Mouse (Mus musculus) limb, embryonic 10.5 days (tissue): ENCODE results near the gene Fam57b. TPM values are rescaled to one million over a fixed set of nuclear protein-coding genes. Genes with fewer than 3 reads are reported as not detected.

Source experiments
- DNase-seq: peaks from one replicate; pipeline ENCODE4 v3.0.0-alpha.2; 2017; ENCODE audit warnings: low spot score
- H3K27ac ChIP-seq: fragments of 300-500 bp; sonication (generic); 2 replicates; pipeline ENCODE4 v1.5.1; 2016; ENCODE audit warnings: mild to moderate bottlenecking
- H3K27me3 ChIP-seq: fragments of 300-500 bp; sonication (generic); 2 replicates; pipeline ENCODE4 v1.6.1; 2016; ENCODE audit warnings: low read depth, mild to moderate bottlenecking; ENCODE audit not compliant: poor library complexity, severe bottlenecking
- H3K36me3 ChIP-seq: fragments of 300-500 bp; sonication (generic); 2 replicates; pipeline ENCODE4 v1.6.1; 2016; ENCODE audit warnings: mild to moderate bottlenecking, moderate library complexity
- H3K4me1 ChIP-seq: fragments of 300-500 bp; sonication (generic); 2 replicates; pipeline ENCODE4 v1.6.1; 2016
- H3K4me3 ChIP-seq: fragments of 300-500 bp; sonication (generic); 2 replicates; pipeline ENCODE4 v1.5.1; 2016; ENCODE audit warnings: mild to moderate bottlenecking, moderate library complexity
- H3K9me3 ChIP-seq: fragments of 300-500 bp; sonication (generic); replicated peaks from 2 replicates; pipeline ENCODE4 v1.6.1; 2016; ENCODE audit warnings: mild to moderate bottlenecking
- WGBS: fragments of 180-500 bp; shearing (Covaris S2); methylation state at CpG from one replicate; pipeline ENCODE4 v1.1.7; 2016; 5-methylcytosine and 5-hydroxymethylcytosine counted together
- polyA plus RNA-seq: library from polyadenylated mRNA; unstranded; fragments of >200 nt; fragmentation: Nextera tagmentation; extraction: Ambion mirVana; gene quantifications from 2 replicates; pipeline ENCODE4 v1.2.1, GENCODE M21; 2016

The Fam57b gene
- polyA plus RNA-seq, 1 experiment from 2014 or later = 0.21 TPM

GRCm38 (mm10) chr7:126807405-126807804 is 9.9 kb downstream of the Fam57b start:
- Histone ChIP-seq H3K4me1 (peaks cover 29% of the 10 kb centered on the region), H3K36me3 (peaks cover 49% of the 10 kb centered on the region), H3K27me3 (no peaks in the 10 kb centered on the region), H3K27ac (0 out of 2 replicates have a peak overlapping the region, but pooled peaks have one; percentile 92), H3K4me3 (peak overlapping the region; percentile 71), H3K9me3 (no peaks in the 10 kb centered on the region)
- 83% methylated on average over 4 of the region's 4 CpGs for WGBS
- DNase-seq = no peak

GRCm38 (mm10) chr7:126808703-126809455 is 11.4 kb downstream of the Fam57b start:
- H3K27ac ChIP-seq = peak overlapping the region; percentile 92
- peak overlapping the region; percentile 71 for H3K4me3 ChIP-seq
- 0% methylated on average over 43 of the region's 43 CpGs for WGBS
- peaks cover 29% of the 10 kb centered on the region for H3K4me1 ChIP-seq
- H3K36me3 ChIP-seq = peaks cover 35% of the 10 kb centered on the region
- H3K9me3 ChIP-seq = no peaks in the 10 kb centered on the region
- peak; percentile 90 for DNase-seq
- H3K27me3 ChIP-seq = no peaks in the 10 kb centered on the region

- Histone ChIP-seq H3K27me3 (no peaks in the 10 kb centered on the region), H3K36me3 (peaks cover 25% of the 10 kb centered on the region), H3K9me3 (no peaks in the 10 kb centered on the region), H3K4me1 (peaks cover 29% of the 10 kb centered on the region), H3K27ac (peak overlapping the region; percentile 92), H3K4me3 (peak overlapping the region; percentile 71; the same call in 1 of the 2 replicates)
- DNase-seq = no peak
- 68% methylated on average over 5 of the region's 5 CpGs for WGBS
Observed at GRCm38 (mm10) chr7:126809723-126810369, 12.4 kb downstream of the Fam57b start.

- DNase-seq = no peak
- WGBS = 77% methylated on average over 8 of the region's 8 CpGs
- H3K27ac ChIP-seq = no peak overlapping the region
- H3K36me3 ChIP-seq = no peaks in the 10 kb centered on the region
- H3K27me3 ChIP-seq = no peaks in the 10 kb centered on the region
- no peaks in the 10 kb centered on the region for H3K9me3 ChIP-seq
- H3K4me3 ChIP-seq = no peak overlapping the region
- no peaks in the 10 kb centered on the region for H3K4me1 ChIP-seq
Observed at GRCm38 (mm10) chr7:126815726-126816222, 18.3 kb downstream of the Fam57b start.

- Histone ChIP-seq H3K27ac (no peak overlapping the region), H3K4me3 (no peak overlapping the region), H3K36me3 (no peaks in the 10 kb centered on the region), H3K4me1 (no peaks in the 10 kb centered on the region), H3K27me3 (no peaks in the 10 kb centered on the region), H3K9me3 (no peaks in the 10 kb centered on the region)
- no peak for DNase-seq
- WGBS = 90% methylated on average over 8 of the region's 8 CpGs
Observed at GRCm38 (mm10) chr7:126816494-126816893, 19.0 kb downstream of the Fam57b start.

- H3K36me3 ChIP-seq = no peaks in the 10 kb centered on the region
- H3K27ac ChIP-seq = no peak overlapping the region
- WGBS = 93% methylated on average over 7 of the region's 7 CpGs
- DNase-seq = no peak
- H3K27me3 ChIP-seq = peaks cover 8% of the 10 kb centered on the region
- H3K4me3 ChIP-seq = no peak overlapping the region
- H3K9me3 ChIP-seq = no peaks in the 10 kb centered on the region
- H3K4me1 ChIP-seq = peaks cover under 1% of the 10 kb centered on the region
Observed at GRCm38 (mm10) chr7:126817595-126817994, 20.1 kb downstream of the Fam57b start.

GRCm38 (mm10) chr7:126818818-126819217 is 21.4 kb downstream of the Fam57b start:
- Histone ChIP-seq H3K36me3 (no peaks in the 10 kb centered on the region), H3K27me3 (peaks cover 21% of the 10 kb centered on the region), H3K4me3 (no peak overlapping the region), H3K27ac (no peak overlapping the region), H3K4me1 (peaks cover 13% of the 10 kb centered on the region), H3K9me3 (no peaks in the 10 kb centered on the region)
- 42% methylated on average over 1 of the region's 1 CpGs for WGBS
- no peak for DNase-seq

GRCm38 (mm10) chr7:126821835-126822511 is 24.5 kb downstream of the Fam57b start:
- Histone ChIP-seq H3K4me3 (no peak overlapping the region), H3K36me3 (no peaks in the 10 kb centered on the region), H3K4me1 (peaks cover 16% of the 10 kb centered on the region), H3K27me3 (peaks cover 38% of the 10 kb centered on the region), H3K27ac (no peak overlapping the region), H3K9me3 (no peaks in the 10 kb centered on the region)
- peak; percentile 88 for DNase-seq
- 23% methylated on average over 7 of the region's 7 CpGs for WGBS

GRCm38 (mm10) chr7:126822741-126823140 is 25.3 kb downstream of the Fam57b start:
- no peaks in the 10 kb centered on the region for H3K36me3 ChIP-seq
- peaks cover 38% of the 10 kb centered on the region for H3K27me3 ChIP-seq
- peaks cover 16% of the 10 kb centered on the region for H3K4me1 ChIP-seq
- 7% methylated on average over 9 of the region's 9 CpGs for WGBS
- no peaks in the 10 kb centered on the region for H3K9me3 ChIP-seq
- H3K4me3 ChIP-seq = peak overlapping the region; percentile 42; the same call in 1 of the 2 replicates
- DNase-seq = no peak
- no peak overlapping the region for H3K27ac ChIP-seq

- 0% methylated on average over 12 of the region's 19 CpGs for WGBS
- H3K4me3 ChIP-seq = peak overlapping the region; percentile 42
- H3K4me1 ChIP-seq = peaks cover 16% of the 10 kb centered on the region
- no peak overlapping the region for H3K27ac ChIP-seq
- H3K9me3 ChIP-seq = no peaks in the 10 kb centered on the region
- H3K36me3 ChIP-seq = no peaks in the 10 kb centered on the region
- DNase-seq = no peak
- peaks cover 38% of the 10 kb centered on the region for H3K27me3 ChIP-seq
Observed at GRCm38 (mm10) chr7:126823202-126823711, 25.8 kb downstream of the Fam57b start.

- Histone ChIP-seq H3K36me3 (no peaks in the 10 kb centered on the region), H3K27ac (no peak overlapping the region), H3K9me3 (no peaks in the 10 kb centered on the region), H3K4me3 (no peak overlapping the region; the same call in 1 of the 2 replicates), H3K27me3 (peaks cover 38% of the 10 kb centered on the region), H3K4me1 (peaks cover 16% of the 10 kb centered on the region)
- 10% methylated on average over 10 of the region's 10 CpGs for WGBS
- no peak for DNase-seq
Observed at GRCm38 (mm10) chr7:126823940-126824339, 26.5 kb downstream of the Fam57b start.

- peak; percentile 68 for DNase-seq
- Histone ChIP-seq H3K4me3 (no peak overlapping the region), H3K27me3 (peaks cover 52% of the 10 kb centered on the region), H3K36me3 (no peaks in the 10 kb centered on the region), H3K27ac (no peak overlapping the region), H3K9me3 (no peaks in the 10 kb centered on the region), H3K4me1 (peaks cover 24% of the 10 kb centered on the region)
- WGBS = 21% methylated on average over 8 of the region's 8 CpGs
Observed at GRCm38 (mm10) chr7:126825403-126825802, 27.9 kb downstream of the Fam57b start.
